Mouse (Mus musculus): ENCODE data around the gene Pi4k2b.

DNA sequence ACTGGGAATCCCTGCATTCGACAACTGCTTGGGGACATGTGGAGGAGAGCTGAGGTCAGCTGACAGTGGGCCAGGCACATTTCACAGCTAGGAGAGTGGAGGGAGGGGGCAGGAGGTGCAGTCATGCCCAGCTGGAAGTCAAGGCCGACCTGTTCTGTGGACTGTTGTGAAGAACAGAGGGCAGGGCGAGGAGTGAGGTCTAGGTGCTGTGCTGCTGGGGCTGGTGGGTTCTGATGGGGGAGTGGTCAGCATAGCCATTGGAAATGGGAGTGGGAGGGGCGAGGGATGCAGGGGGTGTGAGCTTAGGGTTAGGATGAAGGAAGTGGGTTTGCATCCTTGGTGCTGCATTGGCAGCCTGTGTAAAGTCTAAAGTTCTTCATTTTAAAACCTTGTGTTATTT is 64.4 kb downstream of the Pi4k2b start:
- TF ChIP-seq CTCF (IDR thresholded peaks at IDR 0.05; ENCODE audit: low read depth) (no peak), EP300 (IDR thresholded peaks at IDR 0.05; ENCODE audit: low read depth) (no peak)

Data from liver, postnatal 0 days (tissue).